Mouse (Mus musculus) stomach, postnatal 0 days (tissue): ENCODE measurements around the gene Chst15. TPM values are rescaled to one million over a fixed set of nuclear protein-coding genes. Genes with fewer than 3 reads are reported as not detected.

Experiments used
- ATAC-seq: fragments of 200-750 bp; cut with Nextera tagmentation; 2 replicates; pipeline ENCODE4 v1.8.0; 2017; ENCODE audit not compliant: low FRiP score, low TSS enrichment
- DNase-seq: peaks from one replicate; pipeline ENCODE4 v3.0.0-alpha.2; 2016; ENCODE audit warnings: low spot score
- H3K27ac ChIP-seq: fragments of 300-500 bp; sonication (generic); replicated peaks from 2 replicates; pipeline ENCODE4 v1.5.1; 2014; ENCODE audit warnings: mild to moderate bottlenecking, control low read depth
- H3K27me3 ChIP-seq: fragments of 300-500 bp; sonication (generic); 2 replicates; pipeline ENCODE4 v1.6.1; 2014; ENCODE audit warnings: low read length; ENCODE audit not compliant: control insufficient read depth, insufficient read depth
- H3K36me3 ChIP-seq: fragments of 300-500 bp; sonication (generic); 2 replicates; pipeline ENCODE4 v1.6.1; 2014; ENCODE audit warnings: low read length, mixed read lengths; ENCODE audit not compliant: control insufficient read depth, insufficient read depth
- H3K4me1 ChIP-seq: fragments of 300-500 bp; sonication (generic); replicated peaks from 2 replicates; pipeline ENCODE4 v1.6.1; 2014; ENCODE audit warnings: antibody characterized with exemption; ENCODE audit not compliant: control insufficient read depth, insufficient read depth
- H3K4me2 ChIP-seq: fragments of 300-500 bp; sonication (generic); replicated peaks from 2 replicates; pipeline ENCODE4 v1.6.1; 2014; ENCODE audit warnings: low read depth, mild to moderate bottlenecking, control low read depth, moderate library complexity
- H3K4me3 ChIP-seq: fragments of 300-500 bp; sonication (generic); 2 replicates; pipeline ENCODE4 v1.5.1; 2014; ENCODE audit warnings: low read depth, low read length, control low read depth
- H3K9ac ChIP-seq: fragments of 300-500 bp; sonication (generic); 2 replicates; pipeline ENCODE4 v1.6.1; 2014; ENCODE audit warnings: mild to moderate bottlenecking, low read length, control low read depth, mixed read lengths
- H3K9me3 ChIP-seq: fragments of 300-500 bp; sonication (generic); 2 replicates; pipeline ENCODE4 v1.6.1; 2016; ENCODE audit warnings: low read length; ENCODE audit not compliant: control insufficient read depth
- CTCF ChIP-seq: IDR thresholded peaks from 2 replicates; pipeline ENCODE4 v1.5.1; 2016; ENCODE audit warnings: antibody characterized with exemption, low read depth, mild to moderate bottlenecking, moderate library complexity
- EP300 ChIP-seq: optimal IDR thresholded peaks from 2 replicates; pipeline ENCODE3; 2016; ENCODE audit warnings: antibody characterized with exemption
- WGBS: fragments of 180-500 bp; shearing (Covaris S2); extraction: QIAGEN DNeasy Blood & Tissue Kit; methylation state at CpG from one replicate; pipeline ENCODE4 v1.1.7; 2014; 5-methylcytosine and 5-hydroxymethylcytosine counted together
- polyA plus RNA-seq: library from polyadenylated mRNA; unstranded; fragments of >200 nt; fragmentation: Nextera tagmentation; extraction: Ambion mirVana; gene quantifications from 2 replicates; pipeline ENCODE4 v1.2.1, GENCODE M21; 2015

The Chst15 gene
- polyA plus RNA-seq, 1 experiment from 2014 or later = 11.5 TPM

DNA sequence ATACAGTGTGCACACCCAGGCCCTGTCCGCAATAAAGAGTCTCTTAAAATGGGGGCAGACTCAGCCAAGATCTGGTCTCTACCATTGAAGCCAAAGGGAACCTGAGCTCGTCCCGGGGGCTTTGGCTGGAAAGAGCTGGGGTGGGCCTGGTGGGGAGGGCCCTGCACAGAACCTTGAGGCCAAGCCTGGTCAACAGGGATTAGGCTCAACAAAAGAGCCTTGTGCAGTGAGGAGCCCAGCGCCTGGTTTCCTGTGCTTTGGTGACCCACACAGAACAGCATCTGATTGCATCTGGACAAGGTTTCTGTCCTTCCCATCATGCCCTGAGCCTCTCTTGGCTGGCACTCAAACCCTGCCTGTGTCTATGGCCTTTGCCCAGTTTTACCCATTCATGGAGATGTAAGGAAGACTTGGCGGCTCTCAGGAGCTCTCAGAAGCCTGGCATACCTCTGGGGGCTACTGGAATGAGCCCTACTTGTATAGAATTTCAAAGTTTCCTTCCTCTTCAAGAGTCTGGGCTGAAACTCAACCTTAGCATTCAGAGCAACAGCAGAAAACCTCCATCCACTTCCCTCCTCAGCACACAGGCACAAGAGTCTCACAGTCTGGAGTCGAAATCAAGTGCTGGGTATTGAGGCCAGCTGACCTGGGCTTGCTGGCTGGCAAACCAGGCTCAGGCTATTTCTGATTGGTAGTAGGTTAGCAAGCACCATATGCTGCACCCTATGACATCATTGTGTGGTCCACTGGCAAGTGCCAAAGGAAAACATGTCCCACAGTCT is 104.9 kb downstream of the Chst15 start:
- H3K36me3 ChIP-seq = no peaks in the 10 kb centered on the region
- H3K4me2 ChIP-seq = no peak overlapping the region
- H3K27me3 ChIP-seq = no peaks in the 10 kb centered on the region
- WGBS = 70% methylated on average over 6 of the region's 6 CpGs
- no peak overlapping the region for H3K4me3 ChIP-seq
- no peak for TF ChIP-seq EP300
- no peak for TF ChIP-seq CTCF
- no peaks in the 10 kb centered on the region for H3K4me1 ChIP-seq
- ATAC-seq (0 out of 2 replicates have a peak, but pooled peaks have one; percentile 17), DNase-seq (no peak)
- no peak overlapping the region for H3K9ac ChIP-seq
- peak overlapping the region; percentile 36; the same call in 1 of the 2 replicates for H3K27ac ChIP-seq
- H3K9me3 ChIP-seq = no peaks in the 10 kb centered on the region

GRCm38 (mm10) chr7:132210616-132211015 is 106.4 kb downstream of the Chst15 start:
- no peaks in the 10 kb centered on the region for H3K9me3 ChIP-seq
- TF ChIP-seq EP300 (no peak), CTCF (no peak)
- DNase-seq (no peak), ATAC-seq (no peak)
- no peak overlapping the region for H3K4me3 ChIP-seq
- H3K36me3 ChIP-seq = no peaks in the 10 kb centered on the region
- H3K9ac ChIP-seq = no peak overlapping the region
- no peaks in the 10 kb centered on the region for H3K27me3 ChIP-seq
- WGBS = 91% methylated on average over 5 of the region's 5 CpGs
- H3K4me2 ChIP-seq = no peak overlapping the region
- no peak overlapping the region for H3K27ac ChIP-seq
- no peaks in the 10 kb centered on the region for H3K4me1 ChIP-seq

DNA sequence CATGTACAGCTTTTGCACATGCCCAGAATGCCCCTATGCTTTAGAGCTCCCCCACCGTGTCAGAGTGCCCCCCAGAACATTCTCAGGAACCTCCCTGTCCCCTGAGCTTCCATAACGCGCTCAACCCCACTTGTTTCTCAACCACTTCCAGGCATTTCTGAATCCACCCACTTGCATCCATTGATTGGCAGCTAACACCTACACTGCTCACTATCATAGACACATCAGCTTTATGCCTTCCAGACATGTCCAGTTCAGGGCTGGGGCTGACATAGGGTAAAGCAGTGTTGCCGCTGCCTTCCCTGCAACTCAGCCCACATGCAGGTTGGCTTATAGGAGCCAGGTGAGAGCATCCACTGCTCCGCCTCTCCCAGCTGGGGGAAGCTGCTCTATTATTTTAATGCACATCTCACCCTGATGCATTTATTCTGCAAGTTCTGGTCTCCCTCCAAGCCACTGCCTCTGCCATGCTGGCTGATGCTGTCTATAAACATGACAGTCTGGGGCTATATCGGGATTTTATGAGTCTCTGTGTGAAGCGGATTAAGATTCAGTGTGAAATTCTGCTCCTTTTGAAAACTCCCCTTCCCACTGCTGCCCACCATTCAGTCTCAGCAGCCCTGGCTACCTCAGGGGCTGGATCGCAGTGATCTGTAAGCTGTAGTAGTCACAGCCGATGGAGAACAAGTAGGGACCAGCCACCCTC is 107.9 kb downstream of the Chst15 start:
- no peak overlapping the region for H3K9ac ChIP-seq
- H3K9me3 ChIP-seq = no peaks in the 10 kb centered on the region
- WGBS = 81% methylated on average over 9 of the region's 9 CpGs
- H3K4me1 ChIP-seq = no peaks in the 10 kb centered on the region
- no peaks in the 10 kb centered on the region for H3K27me3 ChIP-seq
- H3K27ac ChIP-seq = no peak overlapping the region
- H3K36me3 ChIP-seq = no peaks in the 10 kb centered on the region
- DNase-seq (no peak), ATAC-seq (no peak)
- no peak overlapping the region for H3K4me3 ChIP-seq
- H3K4me2 ChIP-seq = no peak overlapping the region
- TF ChIP-seq CTCF = no peak
- no peak for TF ChIP-seq EP300

GRCm38 (mm10) chr7:132204073-132204612 is 112.9 kb downstream of the Chst15 start:
- Histone ChIP-seq H3K4me1 (no peaks in the 10 kb centered on the region), H3K9me3 (no peaks in the 10 kb centered on the region), H3K27me3 (no peaks in the 10 kb centered on the region), H3K4me3 (no peak overlapping the region), H3K4me2 (no peak overlapping the region), H3K27ac (no peak overlapping the region), H3K36me3 (no peaks in the 10 kb centered on the region), H3K9ac (no peak overlapping the region)
- ATAC-seq = no peak
- DNase-seq = no peak
- WGBS = 29% methylated on average over 1 of the region's 1 CpGs
- TF ChIP-seq EP300 = no peak
- no peak for TF ChIP-seq CTCF

DNA sequence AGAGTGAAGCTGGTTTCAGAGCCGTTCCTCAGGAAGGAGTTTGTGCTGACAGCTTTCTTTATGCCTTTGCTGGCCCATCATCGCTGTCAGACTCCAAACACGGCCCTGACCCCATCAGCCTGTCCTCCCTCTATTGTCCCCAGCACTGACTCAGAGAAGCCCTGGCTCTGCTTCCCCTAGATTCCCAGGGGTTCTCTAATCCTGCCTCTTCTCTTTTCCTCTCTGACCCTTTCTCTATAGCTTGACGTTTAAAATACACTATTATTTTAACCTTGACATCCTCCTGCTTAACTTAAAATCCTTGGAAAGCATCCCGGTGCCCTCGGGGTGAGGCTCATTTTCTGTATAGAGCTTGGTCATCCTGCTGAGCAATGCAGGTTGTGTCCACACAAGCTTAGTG is 117.3 kb downstream of the Chst15 start:
- no peak overlapping the region for H3K9ac ChIP-seq
- H3K4me1 ChIP-seq = no peaks in the 10 kb centered on the region
- DNase-seq = no peak
- H3K4me2 ChIP-seq = no peak overlapping the region
- no peak for ATAC-seq
- no peaks in the 10 kb centered on the region for H3K9me3 ChIP-seq
- H3K36me3 ChIP-seq = no peaks in the 10 kb centered on the region
- H3K27ac ChIP-seq = no peak overlapping the region
- TF ChIP-seq CTCF = no peak
- no peak for TF ChIP-seq EP300
- no peaks in the 10 kb centered on the region for H3K27me3 ChIP-seq
- no peak overlapping the region for H3K4me3 ChIP-seq
- WGBS = 28% methylated on average over 6 of the region's 6 CpGs

DNA sequence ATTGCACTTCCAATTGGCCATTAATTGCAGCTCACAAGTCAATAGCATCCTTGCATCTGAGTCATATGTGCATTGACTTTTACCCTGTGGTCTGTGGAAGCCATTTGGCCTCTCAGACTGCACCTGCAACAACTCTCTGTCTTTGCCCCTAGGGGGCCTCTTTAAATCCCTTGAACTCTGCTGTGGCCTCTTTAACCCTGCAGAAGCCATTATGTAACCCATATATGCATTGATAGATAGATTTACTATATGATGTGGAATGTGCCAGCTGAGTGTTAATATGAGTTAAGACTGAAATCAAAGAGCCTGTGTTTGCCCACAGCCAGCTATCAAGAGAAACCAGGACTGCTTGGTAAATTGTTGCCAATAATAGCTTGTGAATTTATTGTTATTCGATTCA is 118.2 kb downstream of the Chst15 start:
- no peak overlapping the region for H3K27ac ChIP-seq
- H3K9me3 ChIP-seq = no peaks in the 10 kb centered on the region
- no peak for ATAC-seq
- DNase-seq = no peak
- WGBS = 81% methylated on average over 1 of the region's 1 CpGs
- TF ChIP-seq EP300 (no peak), CTCF (no peak)
- H3K27me3 ChIP-seq = no peaks in the 10 kb centered on the region
- H3K4me1 ChIP-seq = no peaks in the 10 kb centered on the region
- H3K9ac ChIP-seq = no peak overlapping the region
- H3K4me2 ChIP-seq = no peak overlapping the region
- H3K36me3 ChIP-seq = no peaks in the 10 kb centered on the region
- H3K4me3 ChIP-seq = no peak overlapping the region
